ENCODE assay signal across 1 mouse cellular context in genomic region chr5:135395826-135396225, GRCm38 (mm10).
TF ChIP-seq lines count a peak whose summit lies in the region.

No protein-coding gene starts in this region.

TF ChIP-seq in MEL, 35 proteins besides CTCF, POLR2A, EP300 and RAD21 (continued from another document):
- TF ChIP-seq MYC (IDR thresholded peaks at IDR 0.05; ENCODE audit: low read depth, low read length) (peak; percentile 74; the same call in 1 of the 2 replicates), CHD1 (IDR thresholded peaks at IDR 0.05; ENCODE audit: low read depth, low read length) (no peak), MAZ (IDR thresholded peaks at IDR 0.05; ENCODE audit: low read depth, low read length) (0 out of 2 replicates have a peak, but pooled peaks have one; percentile 17), TAL1 (IDR thresholded peaks at IDR 0.05; ENCODE audit: low read length) (no peak; the same call in 1 of the 2 replicates), ZNF384 (IDR thresholded peaks at IDR 0.05; ENCODE audit: low read depth, low read length) (0 out of 2 replicates have a peak, but pooled peaks have one; percentile 7), MAFK (IDR thresholded peaks at IDR 0.05; ENCODE audit: borderline replicate concordance, low read depth, low read length) (no peak), SIN3A (IDR thresholded peaks at IDR 0.05; ENCODE audit: low read length) (peak; percentile 49; the same call in 1 of the 2 replicates), NRF1 (IDR thresholded peaks at IDR 0.05; ENCODE audit: insufficient read depth, low read depth, low read length, poor library complexity, severe bottlenecking) (no peak), HCFC1 (IDR thresholded peaks at IDR 0.05; ENCODE audit: low read depth, low read length) (peak; percentile 47; the same call in 1 of the 2 replicates), GATA1 (IDR thresholded peaks at IDR 0.05; ENCODE audit: low read depth, low read length) (peak; percentile 85), USF1 (IDR thresholded peaks at IDR 0.05; ENCODE audit: low read depth, low read length) (no peak), TCF12 (IDR thresholded peaks at IDR 0.05; ENCODE audit: low read depth, low read length) (peak; percentile 66), NELFE (IDR thresholded peaks at IDR 0.05; ENCODE audit: low read depth, low read length) (no peak), UBTF (IDR thresholded peaks at IDR 0.05; ENCODE audit: borderline replicate concordance, insufficient read depth, low read depth, low read length) (no peak), RCOR1 (IDR thresholded peaks at IDR 0.05; ENCODE audit: low read depth, low read length) (peak; percentile 59), POLR2AphosphoS2 (IDR thresholded peaks at IDR 0.05; ENCODE audit: low read length) (no peak), BHLHE40 (IDR thresholded peaks at IDR 0.05; ENCODE audit: borderline replicate concordance, low read depth, low read length) (no peak), MEF2A (IDR thresholded peaks at IDR 0.05; ENCODE audit: extremely low read depth, insufficient replicate concordance, low read depth, low read length, poor library complexity, severe bottlenecking) (no peak), E2F4 (IDR thresholded peaks at IDR 0.05; ENCODE audit: borderline replicate concordance, low read depth, low read length) (no peak), POLR2AphosphoS5 (IDR thresholded peaks at IDR 0.05; ENCODE audit: borderline replicate concordance, low read depth, low read length) (no peak), SMC3 (IDR thresholded peaks at IDR 0.05; ENCODE audit: low read depth, low read length) (peak; percentile 40), ZKSCAN1 (IDR thresholded peaks at IDR 0.05; ENCODE audit: low read depth, low read length) (no peak), CHD2 (IDR thresholded peaks at IDR 0.05; ENCODE audit: low read length) (no peak; the same call in 1 of the 2 replicates), ETS1 (IDR thresholded peaks at IDR 0.05; ENCODE audit: low read depth, low read length) (peak; percentile 38; the same call in 1 of the 2 replicates), TBP (IDR thresholded peaks at IDR 0.05; ENCODE audit: low read depth, low read length) (peak; percentile 59; the same call in 1 of the 2 replicates), USF2 (IDR thresholded peaks at IDR 0.05; ENCODE audit: borderline replicate concordance in 1 of 2, insufficient read depth in 1 of 2, low read depth in 1 of 2, low read length in 2 of 2) (no peak), MXI1 (IDR thresholded peaks at IDR 0.05; ENCODE audit: low read depth, low read length) (peak; percentile 55), MAX (IDR thresholded peaks at IDR 0.05; ENCODE audit: low read length) (0 out of 2 replicates have a peak, but pooled peaks have one; percentile 24)
